Mouse (Mus musculus) ES-Bruce4 (cell line): ENCODE results near the gene Leo1.

Experiments
- CTCF ChIP-seq: IDR thresholded peaks from one replicate; pipeline ENCODE4 v1.8.1; 2011; ENCODE audit warnings: low read depth, low read length
- POLR2A ChIP-seq: IDR thresholded peaks from one replicate; pipeline ENCODE4 v1.8.1; 2011; ENCODE audit warnings: low read length; ENCODE audit not compliant: insufficient read depth

GRCm38 (mm10) chr9:75413206-75413605 lies 28.1 kb upstream of the Leo1 start:
- TF ChIP-seq POLR2A (no peak), CTCF (no peak)
